Mouse (Mus musculus) spleen, adult 2 months (tissue): ENCODE measurements at regions not wholly inside any gene's neighbourhood (a gene's known extent, or its start where the extent isn't known, plus 50 kb on each side); places are given as distances from the start of the nearest gene placed in this dataset.

ENCODE experiments used
- DNase-seq, 2 experiments: peaks; one replicate each; pipeline versions ENCODE4 v3.0.0 to v3.0.0-alpha.2; 2012 to 2021; ENCODE audit warnings: low spot score in 2 of 2, low read depth in 1 of 2
- H3K27ac ChIP-seq: fragments of 200-500 bp; 2 replicates; pipeline ENCODE4 v1.5.1; 2012; ENCODE audit warnings: low read length, inconsistent platforms; ENCODE audit not compliant: insufficient read depth
- H3K27me3 ChIP-seq: fragments of 200-500 bp; 2 replicates; pipeline ENCODE4 v1.6.1; 2012; ENCODE audit warnings: mild to moderate bottlenecking, moderate library complexity, low read length, inconsistent platforms; ENCODE audit not compliant: control insufficient read depth, insufficient read depth
- H3K36me3 ChIP-seq: fragments of 200-500 bp; 2 replicates; pipeline ENCODE4 v1.6.1; 2012; ENCODE audit warnings: mild to moderate bottlenecking, low read length, inconsistent platforms; ENCODE audit not compliant: control insufficient read depth, insufficient read depth
- H3K4me1 ChIP-seq: fragments of 200-500 bp; 2 replicates; pipeline ENCODE4 v1.6.1; 2011; ENCODE audit warnings: inconsistent platforms; ENCODE audit not compliant: control insufficient read depth, insufficient read depth, insufficient read length
- H3K4me3 ChIP-seq: fragments of 200-500 bp; 2 replicates; pipeline ENCODE4 v1.5.1; 2011; ENCODE audit warnings: mild to moderate bottlenecking, inconsistent platforms; ENCODE audit not compliant: insufficient read depth, insufficient read length; ENCODE audit errors: extremely low read depth
- CTCF ChIP-seq: fragments of 200-500 bp; IDR thresholded peaks from 2 replicates; pipeline ENCODE4 v1.5.1; 2011; ENCODE audit warnings: mild to moderate bottlenecking, inconsistent platforms; ENCODE audit not compliant: insufficient read depth, insufficient read length, insufficient replicate concordance; ENCODE audit errors: extremely low read depth
- POLR2A ChIP-seq: fragments of 200-500 bp; IDR thresholded peaks from 2 replicates; pipeline ENCODE4 v1.6.1; 2011; ENCODE audit warnings: low read depth, low read length, inconsistent platforms
- WGBS: fragments of 180-500 bp; shearing (Covaris S2); methylation state at CpG from one replicate; pipeline ENCODE4 v1.1.7; 2018; 5-methylcytosine and 5-hydroxymethylcytosine counted together

DNA sequence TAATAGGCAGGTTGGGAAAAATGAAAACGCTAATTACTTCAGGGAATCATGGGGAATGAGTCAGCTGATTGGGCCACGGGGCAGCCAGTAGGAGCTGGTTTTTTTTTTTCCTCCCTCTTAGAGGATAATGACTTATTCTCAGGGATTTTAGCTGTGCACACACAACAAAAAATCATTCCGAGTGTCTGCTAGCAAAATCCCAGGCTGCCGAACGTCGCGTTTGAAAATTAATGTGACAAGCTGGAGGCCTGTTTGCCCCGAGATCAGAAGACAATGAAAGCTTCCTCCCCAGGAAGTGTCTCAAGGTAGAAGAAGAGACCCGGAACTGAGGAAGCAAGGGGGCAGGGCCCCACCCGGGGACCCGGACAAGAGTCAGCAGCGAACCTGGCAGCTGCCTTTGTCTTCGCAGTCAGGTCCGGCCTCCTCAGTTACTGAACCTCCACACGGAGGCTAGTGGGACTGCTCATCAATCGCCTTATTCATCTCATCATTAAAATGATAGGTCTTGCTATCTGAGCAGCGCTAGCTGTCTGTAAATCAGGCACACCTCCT lies 350.8 kb upstream of the Zmiz1 start:
- H3K27ac ChIP-seq, result no peak overlapping the region; the same call in 1 of the 2 replicates

DNA sequence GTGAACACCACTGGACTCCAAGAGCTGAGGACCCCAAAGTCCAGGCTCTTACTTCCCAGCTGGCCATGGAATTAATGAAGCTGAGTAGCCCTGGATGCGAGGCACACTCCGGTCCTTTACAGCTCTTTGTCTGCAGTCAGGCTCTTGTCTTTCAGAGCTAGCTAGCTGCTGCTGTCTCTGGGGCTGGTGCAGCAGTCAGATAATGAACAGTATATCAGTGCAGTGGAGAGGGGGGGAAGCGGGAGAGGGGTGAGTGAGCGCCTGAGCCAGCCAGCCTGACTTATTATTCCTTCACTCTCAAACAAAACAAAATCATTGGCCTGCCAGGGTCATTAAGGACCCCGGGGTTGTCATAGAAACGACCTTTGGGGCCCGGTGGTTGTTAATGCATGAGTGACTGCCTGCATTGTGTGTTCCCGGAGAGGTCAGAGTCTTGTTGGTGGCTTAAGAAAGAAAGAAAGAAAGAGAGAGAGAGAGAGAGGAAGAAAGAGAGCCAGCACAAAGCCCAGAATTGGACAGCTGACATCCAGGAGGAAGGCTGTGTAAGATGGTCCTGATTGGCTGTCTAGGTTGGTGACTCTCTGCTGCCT lies 350.2 kb upstream of the Zmiz1 start:
- Histone ChIP-seq H3K36me3 (no peaks in the 10 kb centered on the region), H3K4me3 (peak overlapping the region; percentile 16; the same call in 1 of the 2 replicates), H3K27me3 (no peaks in the 10 kb centered on the region), H3K4me1 (peaks cover 8% of the 10 kb centered on the region; the same call in 1 of the 2 replicates), H3K27ac (no peak overlapping the region; the same call in 1 of the 2 replicates)
- 43% methylated on average over 8 of the region's 8 CpGs for WGBS
- DNase-seq, result no peak
- TF ChIP-seq CTCF (no peak), POLR2A (no peak)

More for the DNA sequence above, 350.8 kb upstream of the Zmiz1 start:
- Histone ChIP-seq H3K4me1 (peaks cover 8% of the 10 kb centered on the region; the same call in 1 of the 2 replicates), H3K27me3 (no peaks in the 10 kb centered on the region), H3K4me3 (peak overlapping the region; percentile 16; the same call in 1 of the 2 replicates), H3K36me3 (no peaks in the 10 kb centered on the region)
- WGBS, result 42% methylated on average over 17 of the region's 17 CpGs
- TF ChIP-seq CTCF, result no peak
- no peak for TF ChIP-seq POLR2A
- DNase-seq, result peak; percentile 19 to 24

DNA sequence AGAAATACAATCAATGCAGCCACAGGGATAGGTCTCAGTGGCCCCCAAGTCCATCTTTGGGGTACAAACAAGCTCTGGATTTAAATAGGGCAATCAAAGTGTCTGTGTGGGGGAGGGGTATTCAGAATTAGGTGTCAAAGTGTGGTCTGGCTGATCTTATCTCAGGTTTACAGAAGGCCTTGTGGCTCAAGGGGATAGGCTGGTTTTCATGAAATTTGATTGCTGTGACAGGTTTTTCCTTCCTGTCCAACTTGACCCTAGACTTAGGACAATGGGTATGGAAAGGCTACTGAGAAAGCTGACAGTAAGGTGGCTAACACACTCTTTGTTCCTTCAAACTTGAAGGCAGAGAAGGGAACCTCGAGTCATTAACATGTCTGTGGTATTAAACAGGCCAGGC lies 349.3 kb upstream of the Zmiz1 start:
- H3K4me3 ChIP-seq, result no peak overlapping the region
- no peaks in the 10 kb centered on the region for H3K27me3 ChIP-seq
- no peak for DNase-seq
- WGBS, result 31% methylated on average over 1 of the region's 1 CpGs
- H3K36me3 ChIP-seq, result no peaks in the 10 kb centered on the region
- no peak for TF ChIP-seq POLR2A
- TF ChIP-seq CTCF, result no peak
- H3K4me1 ChIP-seq, result peaks cover 8% of the 10 kb centered on the region; the same call in 1 of the 2 replicates
- no peak overlapping the region for H3K27ac ChIP-seq

DNA sequence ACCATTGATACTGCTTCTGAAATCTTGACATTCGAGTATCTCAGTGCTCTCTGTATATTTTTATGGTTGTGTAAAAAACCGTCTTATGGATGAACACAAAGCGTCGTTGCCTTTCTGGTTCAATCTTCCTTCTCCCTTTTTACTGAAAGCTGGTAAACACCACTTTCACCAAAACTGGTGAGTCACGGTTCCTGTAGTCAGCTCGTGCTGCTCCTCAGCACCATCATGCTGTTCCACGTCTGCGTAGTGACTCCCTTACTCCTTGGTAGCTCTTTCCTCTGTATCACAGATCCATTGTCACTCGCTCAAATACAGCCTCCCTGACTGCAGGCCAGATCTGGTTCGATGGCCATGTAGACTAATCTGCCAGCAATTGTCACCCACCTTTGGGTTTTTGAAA lies 346.2 kb upstream of the Zmiz1 start:
- no peak overlapping the region for H3K4me3 ChIP-seq
- H3K27me3 ChIP-seq, result no peaks in the 10 kb centered on the region
- 48% methylated on average over 10 of the region's 10 CpGs for WGBS
- H3K36me3 ChIP-seq, result no peaks in the 10 kb centered on the region
- DNase-seq, result no peak
- H3K4me1 ChIP-seq, result peaks cover 8% of the 10 kb centered on the region; the same call in 1 of the 2 replicates
- no peak overlapping the region for H3K27ac ChIP-seq
- no peak for TF ChIP-seq CTCF
- TF ChIP-seq POLR2A, result no peak

DNA sequence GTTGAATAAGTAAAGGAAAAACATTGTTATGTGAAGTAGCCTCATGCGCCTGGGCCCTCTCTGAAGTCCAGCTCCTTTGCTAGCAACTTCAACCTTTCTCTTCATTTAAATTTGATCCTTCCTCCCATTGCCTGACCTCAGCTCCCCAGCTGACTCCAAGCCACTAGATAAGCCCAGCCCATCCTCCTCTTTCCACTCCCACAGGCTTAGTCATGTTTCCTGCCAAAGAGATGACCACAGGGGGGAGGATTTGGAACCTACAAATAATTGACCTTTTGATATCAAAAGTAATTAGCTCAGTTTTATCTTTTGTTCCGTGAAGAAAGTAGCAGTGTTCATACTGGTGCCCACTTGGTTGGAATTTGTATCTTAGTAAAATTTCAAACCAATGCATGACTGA lies 345.7 kb upstream of the Zmiz1 start:
- TF ChIP-seq CTCF (no peak), POLR2A (no peak)
- 83% methylated on average over 2 of the region's 2 CpGs for WGBS
- no peak for DNase-seq
- Histone ChIP-seq H3K4me1 (peaks cover 7% of the 10 kb centered on the region; the same call in 1 of the 2 replicates), H3K4me3 (no peak overlapping the region), H3K27ac (no peak overlapping the region), H3K36me3 (no peaks in the 10 kb centered on the region), H3K27me3 (no peaks in the 10 kb centered on the region)

DNA sequence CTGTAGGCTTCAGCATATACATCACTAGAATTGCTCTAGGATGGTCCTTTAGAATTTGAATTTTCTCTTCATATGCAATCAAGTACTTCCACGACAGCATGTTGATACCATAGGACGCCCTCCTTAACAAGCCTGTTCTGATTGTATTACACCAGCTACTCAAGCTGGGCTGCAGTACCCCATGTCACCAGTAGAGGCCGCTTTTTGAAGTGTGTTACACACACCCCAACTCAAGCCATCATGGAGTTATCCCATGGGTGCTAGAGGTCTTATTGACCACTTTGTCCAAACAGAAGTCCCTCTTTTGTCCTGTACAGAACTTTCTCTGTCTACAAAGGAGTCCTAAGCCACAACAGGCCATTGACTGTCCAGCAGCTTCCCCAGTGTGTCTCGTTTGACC lies 342.6 kb upstream of the Zmiz1 start:
- no peak for TF ChIP-seq POLR2A
- TF ChIP-seq CTCF, result peak; percentile 68; the same call in 1 of the 2 replicates
- H3K27ac ChIP-seq, result no peak overlapping the region
- WGBS, result 43% methylated on average over 4 of the region's 4 CpGs
- H3K4me3 ChIP-seq, result no peak overlapping the region
- H3K36me3 ChIP-seq, result no peaks in the 10 kb centered on the region
- peak; percentile 28 to 72 for DNase-seq
- no peaks in the 10 kb centered on the region for H3K27me3 ChIP-seq
- no peaks in the 10 kb centered on the region for H3K4me1 ChIP-seq

DNA sequence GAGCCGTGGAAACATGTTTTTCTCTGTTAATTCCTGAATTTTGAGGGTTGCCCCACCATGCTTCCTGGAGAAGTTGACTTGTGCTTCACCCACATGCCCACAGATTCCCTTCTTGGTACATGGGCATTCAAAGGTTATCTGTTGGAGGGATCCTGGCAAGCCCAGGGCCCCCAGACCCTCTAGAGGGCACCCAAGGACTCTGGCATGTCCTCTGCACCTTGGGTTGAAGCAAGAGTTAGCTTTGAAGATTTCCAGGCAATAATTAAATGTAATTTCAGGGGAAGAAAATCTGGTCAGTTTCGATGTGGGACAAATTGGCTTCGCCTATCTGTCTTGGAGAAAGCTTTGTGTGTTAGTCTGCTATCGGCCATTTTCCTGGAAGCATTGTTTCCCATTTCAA lies 339.0 kb upstream of the Zmiz1 start:
- no peak for TF ChIP-seq CTCF
- TF ChIP-seq POLR2A, result no peak
- Histone ChIP-seq H3K4me3 (no peak overlapping the region), H3K4me1 (no peaks in the 10 kb centered on the region), H3K27ac (no peak overlapping the region), H3K27me3 (no peaks in the 10 kb centered on the region), H3K36me3 (no peaks in the 10 kb centered on the region)
- WGBS, result 82% methylated on average over 4 of the region's 4 CpGs
- no peak for DNase-seq
